Mouse (Mus musculus) thymus, adult 2 months (tissue): ENCODE results near the gene Hoxb9.

Source experiments
- CTCF ChIP-seq: fragments of 200-500 bp; IDR thresholded peaks from 2 replicates; pipeline ENCODE4 v1.5.1; 2012; ENCODE audit warnings: mild to moderate bottlenecking, control low read depth, low read length, moderate library complexity, borderline replicate concordance; ENCODE audit not compliant: control insufficient read depth, poor library complexity, insufficient read depth; ENCODE audit errors: extremely low read depth
- POLR2A ChIP-seq: fragments of 200-500 bp; IDR thresholded peaks from 2 replicates; pipeline ENCODE4 v1.6.1; 2012; ENCODE audit warnings: mild to moderate bottlenecking, low read length, control low read depth, moderate library complexity; ENCODE audit not compliant: control insufficient read depth, poor library complexity, insufficient read depth; ENCODE audit errors: extremely low read depth

- TF ChIP-seq POLR2A (no peak), CTCF (no peak)
These were observed 26.2 kb downstream of the Hoxb9 start for GRCm38 (mm10) chr11:96297428-96297827.
